Mouse (Mus musculus) ZHBTc4 (cell line): ENCODE measurements at regions not wholly inside any gene's neighbourhood (a gene's known extent, or its start where the extent isn't known, plus 50 kb on each side); places are given as distances from the start of the nearest gene placed in this dataset.

Experiments
- DNase-seq: peaks from one replicate; pipeline ENCODE4 v3.0.0-alpha.2; 2011; ENCODE audit warnings: low read depth, low spot score

DNA sequence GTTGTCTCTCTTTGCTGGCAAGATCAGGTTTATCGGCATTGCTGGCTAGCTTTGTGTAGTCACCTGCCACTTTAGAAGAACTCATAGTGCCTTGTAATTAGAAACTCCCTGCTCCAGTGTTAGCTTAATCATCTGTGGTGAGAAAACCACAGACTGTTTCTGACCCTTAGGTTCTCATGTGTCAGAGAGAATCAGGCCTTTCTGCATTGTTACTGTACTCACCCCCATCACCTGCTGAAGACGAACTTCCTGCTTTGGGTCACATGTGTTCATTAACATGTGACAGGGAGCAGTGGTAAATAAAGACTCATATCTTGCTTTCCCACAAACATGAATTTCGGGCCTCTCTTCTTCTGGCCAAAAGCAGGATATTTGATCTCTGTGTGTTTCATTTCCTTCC lies 102.6 kb downstream of the Cnga2 start:
- no peak for DNase-seq

GRCm38 (mm10) chrX:72094631-72095030 lies 103.0 kb downstream of the Cnga2 start:
- no peak for DNase-seq

DNA sequence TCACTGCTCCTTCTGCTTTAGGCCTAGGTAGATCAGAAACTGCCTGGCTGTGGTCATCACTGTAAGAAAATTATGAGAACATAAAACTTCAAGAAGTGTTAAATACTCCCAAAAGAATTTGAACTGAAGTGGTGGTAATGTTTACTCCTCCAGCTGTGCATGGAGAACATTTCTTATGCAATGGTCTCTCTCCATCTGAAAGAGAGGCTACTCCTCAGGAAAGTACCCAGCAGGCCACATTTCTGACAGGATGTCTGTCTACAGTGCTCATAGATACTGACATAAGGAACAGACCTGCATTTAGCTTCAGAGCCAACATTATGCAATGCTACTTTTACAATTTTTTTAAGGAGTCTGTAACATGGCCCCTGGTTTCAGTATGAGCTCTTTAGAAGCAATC lies 79.9 kb upstream of the Magea4 start:
- no peak for DNase-seq

GRCm38 (mm10) chrX:72169146-72169545 lies 52.7 kb upstream of the Magea4 start:
- peak; percentile 12 for DNase-seq
